Mouse (Mus musculus) ES-E14 (cell line): ENCODE results near the gene Taok3.

Source experiments
- CHD2 ChIP-seq: IDR thresholded peaks from 2 replicates; pipeline ENCODE4 v1.6.1; 2014; ENCODE audit warnings: mild to moderate bottlenecking, low read depth, low read length, inconsistent platforms
- HCFC1 ChIP-seq: IDR thresholded peaks from 2 replicates; pipeline ENCODE4 v1.6.1; 2012; ENCODE audit warnings: low read length, inconsistent platforms, borderline replicate concordance; ENCODE audit not compliant: insufficient read depth
- MAFK ChIP-seq: IDR thresholded peaks from 2 replicates; pipeline ENCODE4 v1.6.1; 2014; ENCODE audit warnings: mild to moderate bottlenecking, low read depth, low read length, inconsistent platforms; ENCODE audit not compliant: insufficient read depth
- ZC3H11A ChIP-seq: IDR thresholded peaks from 2 replicates; pipeline ENCODE4 v1.6.1; 2012; ENCODE audit warnings: low read depth, mild to moderate bottlenecking, inconsistent platforms, low read length, borderline replicate concordance
- ZNF384 ChIP-seq: IDR thresholded peaks from 2 replicates; pipeline ENCODE4 v1.6.1; 2012; ENCODE audit warnings: low read depth, low read length, inconsistent platforms

- TF ChIP-seq CHD2 (no peak), MAFK (no peak), HCFC1 (no peak), ZNF384 (no peak), ZC3H11A (no peak)
Observed at GRCm38 (mm10) chr5:117258276-117258675, 138.3 kb downstream of the Taok3 start.
